Mouse (Mus musculus): ENCODE measurements around the gene Kazn.

GRCm38 (mm10) chr4:142236681-142237080, 2.5 kb downstream of the Kazn start:
- TF ChIP-seq GATA1 (IDR thresholded peaks at IDR 0.05; ENCODE audit: borderline replicate concordance, low read length) (no peak), FLI1 (IDR thresholded peaks at IDR 0.05; ENCODE audit: low read length) (no peak)

All from megakaryocyte, embryonic 14.5 days (primary cell).